Mouse (Mus musculus) frontal cortex, postnatal 36 days (tissue): Measurements from ENCODE around the gene Osbpl6.
A peak's percentile ranks its signal among the peaks of the same experiment; 100 is the strongest.

ENCODE experiments used
- DNase-seq, 2 experiments: peaks; one replicate each; pipeline ENCODE4 v3.0.0; 2022; ENCODE audit warnings: low spot score in 2 of 2

The Osbpl6 gene

DNA sequence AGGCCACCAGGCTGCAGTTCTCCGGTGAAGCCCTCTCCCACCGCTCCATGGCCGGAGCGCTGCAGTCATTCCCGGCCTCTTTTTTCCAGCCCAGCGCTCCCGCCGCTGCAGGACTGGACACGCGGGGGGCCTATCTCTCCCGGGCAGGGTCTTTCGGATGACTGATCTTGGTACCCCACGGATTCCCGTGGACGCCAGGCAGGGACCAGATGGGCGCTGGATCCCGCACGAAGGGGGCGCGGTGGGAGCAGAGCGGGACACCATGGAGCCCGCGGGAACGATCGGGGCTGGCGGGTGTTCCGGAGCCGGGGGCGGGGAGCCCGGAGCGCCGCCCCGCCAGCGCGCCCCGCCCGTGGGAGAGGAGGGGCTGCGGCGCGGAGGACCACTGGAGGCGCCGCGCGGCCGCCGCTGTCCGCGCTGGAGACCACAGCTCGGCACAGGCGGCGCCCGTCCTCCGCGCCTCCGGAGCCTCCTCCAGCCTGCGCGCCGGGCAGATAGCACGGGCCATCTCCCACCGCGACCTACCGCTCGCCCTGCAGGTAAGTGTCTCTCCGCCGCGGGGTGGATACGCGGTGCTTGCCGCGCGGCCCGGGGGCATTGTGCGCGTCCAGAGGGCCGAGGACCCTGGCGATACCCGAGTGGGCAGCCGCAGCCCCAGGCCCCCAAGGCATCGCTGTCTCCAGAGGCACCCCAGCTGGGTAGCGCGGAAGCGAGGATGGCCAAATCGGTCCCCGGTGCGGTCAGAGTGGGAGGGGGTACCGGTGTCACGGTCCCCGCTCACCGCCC lies at the start of gene Osbpl6:
Osbpl6 (plus strand) TSS at position 358 of the 786 bp plus-strand sequence.
- peak; percentile 66 to 76 for DNase-seq

DNA sequence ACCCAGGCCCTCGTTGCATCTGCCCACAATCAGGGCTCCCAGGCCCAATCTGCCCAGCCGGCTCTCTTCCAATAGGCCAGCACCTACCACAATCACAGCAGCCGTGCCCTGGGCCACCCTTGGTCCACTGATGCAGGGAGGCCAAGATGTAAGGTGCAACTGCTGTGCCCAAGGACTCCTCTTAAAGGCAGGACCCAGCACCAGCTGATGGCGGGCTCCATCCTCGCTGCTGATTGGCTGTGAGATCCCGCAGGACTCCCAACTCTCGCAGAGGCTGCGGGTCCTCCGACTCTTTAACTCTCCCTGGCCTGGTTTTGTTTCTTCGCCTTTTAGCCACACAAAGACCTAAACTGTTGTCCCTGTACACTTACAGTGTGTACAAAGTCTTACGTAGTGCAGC lies 46.1 kb upstream of the Osbpl6 start, which contains the start of gene Cyct:
Cyct (minus strand) TSS at position 225 of the 400 bp plus-strand sequence.
- no peak for DNase-seq

DNA sequence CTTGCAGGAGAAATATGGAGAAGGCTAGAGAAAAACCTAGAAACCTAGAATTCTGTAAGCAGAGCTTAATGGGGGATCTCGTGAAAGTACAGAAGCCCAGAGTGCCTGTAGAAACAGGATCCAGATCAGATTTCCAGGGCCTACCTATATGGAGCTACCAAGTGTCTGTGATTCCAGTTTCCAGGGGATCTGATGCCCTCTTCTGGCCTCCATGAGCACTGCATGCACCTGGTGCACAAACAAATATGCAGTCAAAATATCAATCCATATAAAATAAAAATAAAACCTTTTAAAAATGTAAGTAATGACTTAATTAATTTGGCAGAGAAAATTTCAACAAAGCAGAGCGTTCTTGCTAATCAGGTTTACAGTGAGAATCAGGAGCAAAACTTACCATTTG lies 44.2 kb upstream of the Osbpl6 start:
- DNase-seq = peak in 1 of 2 experiments; percentile 4

DNA sequence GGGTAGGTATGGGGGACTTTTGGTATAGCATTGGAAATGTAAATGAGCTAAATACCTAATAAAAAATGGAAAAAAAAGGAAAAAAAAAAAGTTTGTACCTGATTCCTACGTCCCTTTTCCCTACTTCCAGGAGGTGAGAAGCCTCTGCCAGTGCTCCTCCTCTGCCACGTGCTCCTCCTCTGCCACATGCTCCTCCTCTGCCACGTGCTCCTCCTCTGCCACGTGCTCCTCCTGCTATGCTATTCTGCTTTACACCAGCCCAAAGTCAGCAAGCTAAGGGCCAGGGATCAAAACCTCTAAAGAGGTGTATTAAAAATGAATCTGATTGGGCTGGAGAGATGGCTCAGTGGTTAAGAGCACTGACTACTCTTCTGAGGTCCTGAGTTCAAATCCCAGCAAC lies 40.5 kb upstream of the Osbpl6 start:
- DNase-seq = no peak

DNA sequence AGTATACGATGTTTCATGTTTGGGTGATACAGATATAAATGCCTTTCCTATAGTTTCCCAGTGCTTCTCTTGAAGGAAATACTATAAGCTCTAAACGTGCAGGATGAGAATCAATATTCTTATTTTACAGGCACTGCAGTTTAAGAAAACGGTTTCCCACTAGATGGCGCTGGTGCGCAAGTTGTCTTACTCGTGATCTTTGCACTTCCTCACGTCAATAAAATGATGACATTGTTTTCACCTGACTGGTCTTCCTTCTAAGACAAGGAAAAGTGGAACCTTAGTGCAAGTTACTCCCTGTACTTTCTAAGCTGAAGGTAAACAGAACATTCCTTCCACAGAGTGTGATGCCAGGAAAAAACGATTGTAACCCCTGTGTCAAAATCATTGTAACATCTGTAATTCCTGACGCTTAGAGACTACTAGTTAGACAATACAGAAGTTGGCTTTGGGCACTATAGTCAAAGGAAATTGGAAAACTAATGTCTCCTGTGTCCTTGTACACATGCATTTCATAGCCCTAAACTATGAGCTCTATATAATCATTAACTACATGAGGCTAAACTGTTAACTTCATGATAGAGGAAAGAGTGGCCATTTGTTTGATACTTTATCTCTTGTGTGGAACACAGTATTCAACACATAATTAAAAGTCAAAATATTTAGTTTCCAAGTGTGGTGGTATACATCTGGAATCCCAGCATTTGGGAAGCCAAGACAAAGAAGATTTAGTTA lies 39.0 kb upstream of the Osbpl6 start:
- DNase-seq = peak; percentile 77 to 84

DNA sequence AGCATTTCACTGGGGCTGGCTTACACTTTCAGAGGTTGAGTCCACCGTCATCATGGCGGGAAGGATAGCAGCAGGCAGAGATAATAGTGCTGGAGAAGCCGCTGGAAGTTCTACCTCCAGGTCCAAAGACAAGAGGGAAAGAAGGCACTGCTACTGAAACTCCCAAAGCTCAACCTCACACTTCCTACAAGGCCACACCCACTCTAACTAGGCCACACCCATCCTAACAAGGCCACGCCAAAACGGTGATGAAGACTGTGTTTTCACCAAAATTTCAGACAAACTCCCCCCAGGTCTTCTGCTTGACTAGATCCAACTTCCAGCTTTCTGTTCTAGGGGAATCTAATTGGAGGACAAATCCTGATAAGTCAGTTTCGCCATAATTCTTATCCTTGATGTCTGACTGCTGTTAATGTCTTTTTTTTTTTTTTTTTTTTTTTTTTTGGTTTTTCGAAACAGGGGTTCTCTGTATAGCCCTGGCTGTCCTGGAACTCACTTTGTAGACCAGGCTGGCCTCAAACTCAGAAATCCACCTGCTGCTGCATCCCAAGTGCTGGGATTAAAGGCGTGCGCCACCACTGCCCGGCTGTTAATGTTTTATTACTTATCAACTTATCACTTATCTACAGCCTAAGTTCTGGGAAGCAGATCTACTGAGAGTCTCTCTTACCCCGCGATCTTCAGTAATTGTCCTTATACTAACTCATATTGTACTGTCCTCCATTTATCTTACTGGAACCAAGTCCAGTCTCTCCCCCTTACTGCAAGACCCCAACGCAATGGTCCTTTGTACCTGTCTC lies 37.2 kb upstream of the Osbpl6 start:
- DNase-seq = no peak

DNA sequence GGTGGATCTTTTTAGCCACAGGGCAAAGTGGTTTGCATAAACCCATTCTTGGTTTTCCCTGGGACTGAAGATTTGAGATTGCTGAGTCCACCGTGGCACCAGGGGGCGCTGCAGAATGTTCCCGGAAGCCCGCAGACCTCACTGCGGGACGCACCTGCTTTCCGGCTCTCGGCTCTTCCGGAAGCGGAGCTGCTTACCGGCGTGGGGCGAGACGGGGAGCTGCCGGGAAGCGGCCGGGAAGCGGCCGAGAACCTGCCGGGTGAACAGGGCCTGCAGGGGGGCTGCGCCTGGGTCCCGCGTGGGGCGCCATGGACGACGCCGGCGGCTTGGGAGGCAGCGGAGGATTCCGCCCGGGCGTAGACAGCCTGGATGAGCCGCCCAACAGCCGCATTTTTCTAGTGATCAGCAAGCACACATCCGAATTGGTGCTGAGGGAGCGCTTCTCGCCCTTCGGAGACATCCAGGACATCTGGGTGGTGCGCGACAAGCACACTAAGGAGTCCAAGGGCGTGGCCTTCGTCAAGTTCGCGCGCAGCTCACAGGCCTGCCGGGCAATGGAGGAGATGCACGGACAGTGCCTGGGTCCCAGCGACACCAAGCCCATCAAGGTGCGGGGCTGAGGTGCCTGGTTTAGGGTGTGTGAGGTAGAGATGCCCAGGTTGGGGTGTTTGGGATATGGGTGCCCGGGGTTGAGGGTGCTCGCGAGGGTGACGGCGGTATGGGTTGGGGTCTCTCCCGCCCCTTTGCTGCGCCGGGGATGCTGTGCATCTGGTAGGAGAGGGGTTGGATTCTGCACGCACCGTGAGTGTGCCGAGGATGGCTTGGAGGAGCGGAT lies 36.3 kb upstream of the Osbpl6 start, which contains the start of gene Rbm45:
Rbm45 (plus strand) TSS at position 164 of the 835 bp plus-strand sequence.
- peak; percentile 88 to 90 for DNase-seq

DNA sequence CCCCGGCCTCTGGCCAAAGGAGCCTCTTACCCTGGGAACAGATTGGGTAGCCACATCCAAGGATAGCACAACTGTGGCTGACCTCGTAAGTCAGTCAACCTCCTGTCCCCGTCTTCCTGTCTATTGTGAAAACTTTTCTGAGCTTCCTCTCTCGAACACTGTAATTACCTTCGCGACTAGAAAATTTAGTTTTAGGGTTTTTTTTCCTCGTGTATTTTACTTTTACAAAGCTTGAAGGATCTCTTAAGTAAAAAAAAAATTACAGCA lies 35.7 kb upstream of the Osbpl6 start:
- no peak for DNase-seq

DNA sequence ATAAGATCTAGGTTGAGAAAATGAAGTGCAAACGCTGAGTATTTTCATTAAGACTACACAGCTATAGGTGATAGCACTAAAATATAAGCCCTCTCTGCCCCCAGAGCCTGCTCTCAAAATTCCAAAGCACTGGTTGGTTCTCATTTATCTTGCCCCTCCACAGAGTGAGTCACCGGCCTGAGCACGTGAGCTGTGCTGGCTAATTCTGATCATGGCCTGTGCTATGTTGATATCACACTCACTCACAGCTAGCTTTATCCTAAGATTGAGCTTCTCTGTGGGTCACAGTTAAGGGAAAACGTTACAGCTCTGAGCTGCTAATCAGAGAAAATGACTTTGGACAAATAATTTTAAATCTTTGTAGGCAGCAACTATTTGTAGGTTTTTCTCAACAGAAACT lies 34.1 kb upstream of the Osbpl6 start:
- DNase-seq = no peak

DNA sequence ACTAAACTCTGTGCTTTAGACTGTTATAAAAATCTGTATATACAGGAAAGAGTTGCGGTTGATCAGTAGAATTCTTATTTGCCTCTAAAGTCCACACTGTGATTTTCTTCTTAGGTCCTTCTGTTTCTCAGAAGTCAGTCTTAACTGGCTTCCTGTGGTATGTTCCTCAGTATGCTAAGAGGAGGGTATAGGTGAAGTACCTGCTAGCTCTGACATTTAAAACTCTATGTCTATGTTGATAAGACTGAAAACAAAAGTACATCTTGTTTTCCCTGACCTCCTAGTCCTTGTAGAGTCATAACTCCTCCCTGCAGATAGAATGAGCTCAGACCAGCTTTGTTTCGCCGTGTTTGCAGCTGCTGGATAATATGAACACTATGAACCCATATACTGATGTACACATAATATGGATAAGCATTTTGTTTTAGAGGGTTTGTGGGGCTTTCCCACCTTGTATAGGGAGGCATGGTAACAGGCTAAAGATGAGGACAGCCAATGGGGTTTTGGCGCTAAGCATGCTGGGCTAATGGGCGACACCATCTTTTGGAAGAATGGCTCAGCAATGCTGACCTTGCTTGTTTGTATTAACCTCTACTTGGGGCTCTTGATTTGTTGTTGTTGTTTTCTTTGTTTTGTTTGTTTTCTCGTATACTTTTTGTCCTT lies 31.6 kb upstream of the Osbpl6 start:
- DNase-seq = no peak

DNA sequence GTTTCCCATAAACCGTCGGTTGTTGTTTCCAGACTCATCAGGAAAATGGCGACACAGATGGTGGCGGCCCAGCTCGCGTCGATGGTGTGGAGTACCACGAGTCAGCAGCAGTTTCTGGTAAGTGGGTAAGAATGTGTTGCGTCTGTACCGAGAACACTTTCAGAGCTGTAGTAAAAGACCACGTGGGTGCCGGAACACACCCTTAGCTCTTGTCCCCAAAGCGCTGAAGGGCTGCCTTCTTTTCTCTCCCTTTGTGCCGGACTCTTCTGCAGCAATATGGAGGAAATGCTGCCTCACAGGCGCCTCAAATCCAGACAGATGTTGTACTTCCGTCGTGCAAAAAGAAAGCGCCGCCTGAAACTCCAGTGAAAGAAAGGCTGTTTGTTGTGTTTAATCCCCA lies 27.7 kb upstream of the Osbpl6 start:
- no peak for DNase-seq

DNA sequence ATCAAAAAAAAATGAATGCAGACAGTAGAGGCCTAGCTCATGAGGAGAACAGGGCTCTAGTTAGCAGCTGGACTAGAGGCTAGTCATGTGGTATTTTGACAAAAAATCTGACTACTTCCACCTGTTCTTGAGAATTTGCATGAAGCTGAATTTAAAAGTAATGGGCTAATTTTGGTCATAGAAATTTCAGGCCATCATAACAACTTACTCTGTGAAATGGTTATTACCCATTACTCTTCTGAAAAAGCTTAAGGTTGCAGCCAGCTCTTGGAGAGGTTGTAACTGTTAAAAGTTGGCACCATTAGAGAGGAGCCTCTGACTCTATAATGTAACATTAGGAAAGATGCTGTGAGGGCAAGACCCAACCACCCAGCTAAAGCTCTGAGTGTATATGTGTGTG lies 19.8 kb upstream of the Osbpl6 start:
- no peak for DNase-seq

DNA sequence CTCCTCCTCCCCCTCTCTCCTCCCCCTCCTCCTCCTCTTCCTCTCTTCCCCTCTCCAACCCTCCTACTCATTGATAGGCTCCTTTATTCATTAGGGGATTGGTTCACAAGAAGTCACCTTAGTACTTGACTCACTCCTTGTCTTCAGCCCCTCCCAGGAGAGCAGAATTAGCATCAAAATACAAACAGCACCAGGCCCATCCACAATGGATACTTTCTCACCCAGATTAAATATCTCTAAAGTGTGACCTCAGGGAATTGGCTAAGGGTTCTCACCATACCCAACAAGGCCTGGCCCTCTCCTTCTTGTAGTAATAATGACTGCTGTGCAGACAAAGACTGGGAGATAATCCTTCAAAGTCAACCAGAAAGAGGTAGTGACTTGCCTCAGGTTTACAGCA lies 6.1 kb upstream of the Osbpl6 start:
- no peak for DNase-seq

DNA sequence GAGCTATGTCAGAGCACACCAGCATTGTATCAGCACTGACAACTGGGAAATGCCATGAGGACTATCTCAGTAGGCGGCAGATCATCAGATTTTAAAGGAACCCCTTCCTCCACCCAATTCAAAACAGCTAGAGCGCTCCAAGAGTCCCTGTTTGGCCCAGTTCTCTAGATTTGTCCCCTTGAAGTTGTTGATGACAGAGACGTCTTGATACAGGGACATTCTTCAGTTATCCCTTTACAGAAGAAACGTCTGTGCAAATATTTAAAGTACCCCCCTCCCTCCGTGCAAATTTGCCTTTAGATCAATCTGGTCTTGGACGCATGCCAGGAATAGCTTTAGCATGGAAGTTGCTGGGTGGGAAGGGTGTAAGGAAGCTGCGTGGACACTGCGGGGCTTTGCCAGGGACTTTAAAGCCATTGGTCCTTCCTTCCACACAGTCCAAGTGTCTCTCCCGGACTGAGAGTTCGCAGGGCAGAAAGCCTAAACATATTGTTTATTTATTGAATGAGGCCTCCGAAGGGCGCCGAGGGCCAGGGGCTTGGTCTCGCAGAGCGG lies 635 bp upstream of the Osbpl6 start:
- DNase-seq = peak in 1 of 2 experiments; percentile 19

DNA sequence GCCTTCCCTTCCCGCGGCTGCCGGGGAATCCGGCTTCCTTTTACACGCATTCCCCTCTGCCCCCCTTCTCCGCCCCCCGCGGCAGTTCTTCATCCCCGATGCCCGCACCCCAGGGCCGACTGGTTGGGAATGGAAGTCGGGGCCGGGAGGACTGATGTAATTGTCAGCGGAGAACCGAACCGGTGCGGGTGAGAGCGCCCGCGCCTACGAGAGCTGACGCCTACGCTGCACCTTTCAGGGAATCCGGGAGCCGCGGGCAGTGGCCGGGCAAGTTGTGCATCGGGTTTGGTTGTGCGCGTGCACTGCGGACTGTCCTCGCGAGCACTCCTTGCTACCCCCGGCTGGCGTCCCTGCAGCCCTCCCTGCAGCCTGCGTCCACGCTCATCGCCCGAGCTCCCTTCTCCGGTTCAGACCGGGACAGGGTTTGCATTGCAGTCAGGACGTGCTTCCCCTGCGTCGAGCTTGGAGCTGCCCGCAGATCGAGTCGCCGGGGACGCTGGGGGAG lies 681 bp downstream of the Osbpl6 start:
- DNase-seq = peak; percentile 73 to 76

DNA sequence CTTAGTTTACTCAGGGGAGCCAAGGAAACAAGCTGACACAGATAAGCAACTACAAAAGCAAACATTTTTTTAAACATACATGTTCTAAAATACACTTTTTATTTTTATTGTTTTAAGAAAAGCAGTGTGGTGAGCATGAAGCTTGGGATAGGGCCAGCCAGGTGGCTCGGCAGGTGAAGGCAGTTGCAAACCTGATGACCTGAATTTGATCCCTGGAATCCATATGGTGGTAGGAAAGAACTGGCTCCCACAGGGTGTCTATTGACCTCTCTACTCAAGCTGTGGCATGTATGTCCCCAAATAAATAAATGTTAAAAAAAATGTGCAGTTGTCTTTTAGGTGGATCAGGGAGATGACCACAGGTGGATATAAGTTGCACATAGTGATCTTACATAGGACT lies 3.2 kb downstream of the Osbpl6 start:
- DNase-seq = no peak

DNA sequence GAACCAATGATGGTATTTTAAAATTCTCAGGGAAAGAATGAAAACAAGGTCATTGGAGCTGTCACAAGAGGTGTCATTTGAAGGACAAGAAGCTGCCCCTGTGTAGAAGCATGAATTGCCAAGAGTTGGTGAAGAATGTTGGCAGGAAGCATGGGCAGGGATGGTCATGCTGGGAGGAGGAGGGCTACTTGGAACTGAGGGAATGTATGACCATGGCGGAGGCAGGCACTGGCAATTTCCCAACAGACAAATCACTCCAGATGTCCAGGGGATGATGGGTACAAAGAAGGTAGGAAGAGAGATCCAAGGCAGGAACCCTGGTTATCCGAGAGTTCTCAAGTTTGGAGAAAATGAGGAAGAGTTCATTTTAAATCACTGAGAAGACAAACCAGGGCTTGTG lies 3.7 kb downstream of the Osbpl6 start:
- no peak for DNase-seq

DNA sequence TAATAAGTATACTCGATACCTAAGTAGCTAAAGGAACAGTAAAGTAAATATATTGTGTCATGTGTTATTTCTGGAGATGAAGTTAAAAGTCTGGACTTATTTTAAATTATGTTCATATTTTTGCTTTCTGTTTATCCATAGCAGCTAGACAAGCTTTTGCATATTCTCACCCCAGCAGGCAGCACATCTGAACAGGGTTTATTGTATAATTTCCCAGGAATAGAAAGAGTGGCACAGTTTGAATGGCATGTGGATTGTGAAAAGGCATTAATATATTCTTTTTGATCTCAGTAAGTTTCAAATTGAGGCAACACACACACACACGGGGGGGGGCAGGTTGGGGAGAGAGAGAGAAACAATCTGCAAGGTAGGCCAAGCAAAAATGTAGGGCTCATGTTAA lies 6.6 kb downstream of the Osbpl6 start:
- DNase-seq = no peak

DNA sequence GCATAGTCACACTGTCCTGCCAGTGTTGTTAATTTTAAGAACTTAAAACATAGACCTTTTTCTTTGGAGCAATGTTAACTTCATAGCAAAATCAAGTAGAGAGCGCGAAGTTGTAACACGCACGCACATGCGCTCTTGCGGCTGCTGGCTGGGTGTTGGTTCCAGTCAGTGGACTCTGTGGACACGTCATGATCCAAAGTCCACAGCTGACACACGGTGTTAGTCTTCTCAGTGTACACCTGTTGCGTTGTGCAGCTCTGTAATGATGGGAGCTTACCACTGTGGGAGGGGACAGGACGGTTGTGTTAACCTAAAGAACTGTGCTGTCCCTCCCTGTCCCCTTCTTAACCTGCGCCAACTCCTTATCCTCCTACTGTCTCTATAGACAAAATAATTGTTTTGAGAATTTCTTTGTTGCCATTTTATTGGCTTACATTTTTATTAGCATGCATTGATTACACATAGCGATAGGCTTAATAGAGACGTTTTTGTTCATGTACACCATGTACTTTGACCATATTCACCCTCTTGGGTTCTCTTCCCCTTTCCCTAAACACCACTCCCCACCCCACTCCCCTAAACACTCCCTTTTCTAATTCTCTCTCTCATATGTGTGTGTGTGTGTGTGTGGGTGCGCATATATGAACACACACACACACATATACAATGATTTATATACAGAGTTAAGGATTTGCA lies 11.3 kb downstream of the Osbpl6 start:
- DNase-seq = no peak

DNA sequence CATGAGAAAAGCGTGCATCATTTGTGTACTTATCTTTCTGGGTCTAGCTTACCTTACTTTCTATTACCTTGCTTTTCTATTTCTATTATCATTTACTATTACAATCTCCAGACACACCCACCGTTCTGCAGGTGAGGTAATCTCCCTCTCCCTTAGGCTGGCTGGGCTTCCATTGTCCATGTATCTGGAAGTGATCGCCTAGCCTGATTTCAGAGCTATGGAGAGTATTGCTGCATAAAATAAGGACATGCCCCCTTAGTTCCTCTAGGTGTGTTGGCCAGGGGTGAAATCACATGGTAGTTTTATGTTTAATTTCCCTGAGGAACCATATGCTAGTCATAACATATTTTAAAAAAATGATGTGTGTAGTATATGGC lies 11.8 kb downstream of the Osbpl6 start:
- no peak for DNase-seq
